Mouse (Mus musculus): ENCODE data around the gene Sirt2. TPM values are rescaled to one million over a fixed set of nuclear protein-coding genes. Genes with fewer than 3 reads are reported as not detected.

The Sirt2 gene
- polyA plus RNA-seq, 2 experiments from 2014 or later: 96.8 to 128 TPM

Other genes starting within 250 kb of the Sirt2 start
- gene Ifnl3, start 243.9 kb upstream of the Sirt2 start, polyA plus RNA-seq (2017; shearing (Covaris generic)): not detected
- not detected for gene Sycn, start 225.8 kb upstream of the Sirt2 start, polyA plus RNA-seq (2017; shearing (Covaris generic))
- not detected for gene Nccrp1, start 219.5 kb upstream of the Sirt2 start, polyA plus RNA-seq (2017; shearing (Covaris generic))
- gene Samd4b, start 168.6 kb upstream of the Sirt2 start, polyA plus RNA-seq (2017; shearing (Covaris generic)): 1 to 10 TPM; 7.4 to 7.5 TPM
- gene Pak4, start 168.6 kb upstream of the Sirt2 start, polyA plus RNA-seq (2017; shearing (Covaris generic)): 1 to 10 TPM; 1.9 to 2.1 TPM
- gene Acp7, start 135.4 kb upstream of the Sirt2 start, polyA plus RNA-seq (2017; shearing (Covaris generic)): not detected
- 1 to 10 TPM; 1.6 to 2.2 TPM for gene Fbxo27, start 73.9 kb upstream of the Sirt2 start, polyA plus RNA-seq (2017; shearing (Covaris generic))
- 10 to 100 TPM in 1 of 2 experiments, 1 to 10 TPM in 1; 9.8 to 15.6 TPM for gene Fbxo17, start 49.9 kb upstream of the Sirt2 start, polyA plus RNA-seq (2017; shearing (Covaris generic))
- gene Mrps12, start 24.9 kb upstream of the Sirt2 start, polyA plus RNA-seq (2017; shearing (Covaris generic)): 10 to 100 TPM; 66.3 to 68.5 TPM
- gene Sars2, start 24.7 kb upstream of the Sirt2 start, polyA plus RNA-seq (2017; shearing (Covaris generic)): 10 to 100 TPM in 1 of 2 experiments, 1 to 10 TPM in 1; 8.5 to 11.7 TPM
- not detected for gene Ccer2, start 10.6 kb upstream of the Sirt2 start, polyA plus RNA-seq (2017; shearing (Covaris generic))
- 10 to 100 TPM; 54.3 to 56.8 TPM for gene Nfkbib, start 777 bp downstream of the Sirt2 start, polyA plus RNA-seq (2017; shearing (Covaris generic))
- gene Rinl, start 22.2 kb downstream of the Sirt2 start, polyA plus RNA-seq (2017; shearing (Covaris generic)): 100 to 1,000 TPM; 197 to 273 TPM
- 100 to 1,000 TPM; 181 to 326 TPM for gene Hnrnpl, start 41.8 kb downstream of the Sirt2 start, polyA plus RNA-seq (2017; shearing (Covaris generic))
- gene Ech1, start 58.5 kb downstream of the Sirt2 start, polyA plus RNA-seq (2017; shearing (Covaris generic)): 100 to 1,000 TPM; 198 to 237 TPM
- gene Lgals4, start 67.1 kb downstream of the Sirt2 start, polyA plus RNA-seq (2017; shearing (Covaris generic)): 10 to 100 TPM; 28.0 to 57.1 TPM
- 1 to 10 TPM; 1.1 to 1.6 TPM for gene Lgals7, start 97.1 kb downstream of the Sirt2 start, polyA plus RNA-seq (2017; shearing (Covaris generic))
- not detected for gene Capn12, start 114.7 kb downstream of the Sirt2 start, polyA plus RNA-seq (2017; shearing (Covaris generic))
- gene Actn4, start 195.6 kb downstream of the Sirt2 start, polyA plus RNA-seq (2017; shearing (Covaris generic)): 100 to 1,000 TPM in 1 of 2 experiments, 10 to 100 TPM in 1; 82.6 to 106 TPM
- 100 to 1,000 TPM; 656 to 763 TPM for gene Eif3k, start 215.1 kb downstream of the Sirt2 start, polyA plus RNA-seq (2017; shearing (Covaris generic))
- gene Map4k1, start 215.3 kb downstream of the Sirt2 start, polyA plus RNA-seq (2017; shearing (Covaris generic)): 100 to 1,000 TPM in 1 of 2 experiments, 10 to 100 TPM in 1; 93.7 to 171 TPM

Measured in CD4-positive, CD25-positive, alpha-beta regulatory T cell, adult 4 months (primary cell).